Mouse (Mus musculus) cerebellum, adult 2 months (tissue): ENCODE measurements at regions not wholly inside any gene's neighbourhood (a gene's known extent, or its start where the extent isn't known, plus 50 kb on each side); places are given as distances from the start of the nearest gene placed in this dataset.

Source experiments
- CTCF ChIP-seq: fragments of 200-500 bp; IDR thresholded peaks from 2 replicates; pipeline ENCODE4 v1.5.1; 2011; ENCODE audit warnings: low read depth, mild to moderate bottlenecking, control low read depth, low read length, moderate library complexity, borderline replicate concordance; ENCODE audit not compliant: insufficient read depth
- POLR2A ChIP-seq: fragments of 200-500 bp; IDR thresholded peaks from 2 replicates; pipeline ENCODE4 v1.6.1; 2011; ENCODE audit warnings: low read length, control low read depth, borderline replicate concordance; ENCODE audit not compliant: insufficient read depth

DNA sequence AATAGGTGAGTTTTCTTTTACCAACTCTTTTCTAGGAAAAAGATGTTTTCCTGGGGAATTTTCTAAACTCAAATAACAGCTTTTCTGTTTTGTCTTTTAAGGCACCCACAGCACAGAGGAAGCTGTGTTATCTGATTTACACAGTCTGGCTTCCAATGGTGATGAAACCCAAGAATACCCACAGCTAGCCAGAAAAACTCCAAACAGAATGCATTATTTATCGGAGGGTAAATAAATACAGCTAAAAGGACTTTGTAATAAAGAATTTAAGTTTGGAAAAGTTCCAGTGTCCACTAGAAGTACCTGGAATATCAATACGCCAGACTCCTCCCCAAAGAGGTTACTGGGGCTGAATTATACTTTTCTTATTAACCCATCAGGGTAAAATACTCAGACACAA, 123.7 kb downstream of the Car2 start:
- TF ChIP-seq POLR2A (no peak), CTCF (no peak)
